Mouse (Mus musculus): ENCODE results near the gene Slc29a3.

- TF ChIP-seq CTCF (conservative IDR thresholded peaks at IDR 0.05; ENCODE audit: insufficient read depth, insufficient read length, low read depth, low read length): no peak
- TF ChIP-seq POLR2A (IDR thresholded peaks at IDR 0.05; ENCODE audit: low read depth, low read length): no peak
Measured at GRCm38 (mm10) chr10:60796474-60796873, 43.9 kb upstream of the Slc29a3 start.
